Mouse (Mus musculus): ENCODE measurements around the gene Ndc80.
A peak's percentile ranks its signal among the peaks of the same experiment; 100 is the strongest.
"Not testable (repeated sequence)": the region's sequence is repeated elsewhere in the genome, so short reads cannot be mapped to it uniquely, and the experiment has no call there.

The Ndc80 gene

DNA sequence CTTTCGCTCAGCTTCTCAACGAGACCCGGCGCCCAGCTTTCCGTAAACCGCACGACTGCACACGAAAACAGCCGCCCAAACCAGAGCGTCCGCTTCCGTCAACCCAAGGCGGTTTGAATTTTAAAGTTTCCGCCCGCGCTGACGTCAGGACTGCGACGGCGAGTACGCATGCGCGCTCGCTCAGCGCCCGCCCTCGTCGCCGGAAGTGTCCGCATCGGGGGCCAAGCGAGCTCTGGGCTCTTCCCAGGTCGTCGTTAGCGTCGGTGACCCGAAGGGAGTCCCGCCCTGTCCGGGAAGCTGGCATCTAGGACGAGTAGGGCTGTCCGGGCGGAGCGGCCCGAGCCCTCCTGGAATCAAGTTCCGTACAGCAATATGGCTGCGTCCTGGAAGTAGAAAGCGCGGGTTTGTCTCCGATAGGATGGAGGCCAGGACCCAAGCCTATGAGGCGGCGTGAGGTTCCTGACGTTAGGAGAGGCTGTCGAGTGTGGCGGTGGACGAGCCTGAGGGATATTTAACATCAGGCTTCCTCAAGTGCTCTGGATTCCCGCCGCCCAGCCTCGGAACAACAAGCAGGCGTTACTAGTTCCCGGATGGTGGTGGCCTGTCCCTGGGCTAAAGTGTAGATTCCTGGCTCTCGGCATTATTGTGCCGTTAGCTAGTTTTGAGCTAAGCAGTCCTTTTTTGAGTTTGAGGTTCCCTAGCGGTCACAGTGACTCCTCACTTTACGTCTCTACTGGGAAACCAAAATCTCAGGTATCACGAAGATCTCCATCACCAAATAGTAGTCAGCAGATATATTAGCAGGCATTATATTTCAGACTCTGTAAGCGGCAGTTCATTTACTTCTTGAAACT is at the start of gene Ndc80:
Gene Ndc80 (minus strand): TSS at position 147 of the 854 bp plus-strand sequence.
- DNase-seq (ENCODE audit: low spot score), result peak; percentile 97

- DNase-seq (ENCODE audit: low spot score), result peak; percentile 73
Measured at GRCm38 (mm10) chr17:71561631-71562030, 35.0 kb upstream of the Ndc80 start.

DNA sequence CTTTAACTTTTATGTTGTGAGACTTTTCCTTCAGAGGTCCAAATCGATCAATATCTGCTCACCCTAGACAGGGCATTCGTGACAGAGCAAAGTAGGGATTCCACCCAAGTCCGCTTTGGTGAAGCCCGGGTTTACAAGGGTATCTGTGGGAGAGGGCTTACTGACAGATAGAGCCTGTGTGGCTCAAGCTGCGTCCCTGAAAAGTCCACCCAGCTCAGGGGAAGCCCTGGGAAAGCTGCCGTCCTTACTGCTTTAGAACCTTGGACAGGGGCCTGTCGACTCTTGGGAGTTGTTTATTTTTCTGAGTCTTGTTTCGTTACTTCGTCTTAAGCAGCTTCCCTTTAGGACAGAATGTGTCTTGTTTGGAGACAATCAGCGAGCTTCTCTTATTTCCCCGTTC is 26.2 kb upstream of the Ndc80 start:
- DNase-seq (ENCODE audit: low spot score), result peak; percentile 38

DNA sequence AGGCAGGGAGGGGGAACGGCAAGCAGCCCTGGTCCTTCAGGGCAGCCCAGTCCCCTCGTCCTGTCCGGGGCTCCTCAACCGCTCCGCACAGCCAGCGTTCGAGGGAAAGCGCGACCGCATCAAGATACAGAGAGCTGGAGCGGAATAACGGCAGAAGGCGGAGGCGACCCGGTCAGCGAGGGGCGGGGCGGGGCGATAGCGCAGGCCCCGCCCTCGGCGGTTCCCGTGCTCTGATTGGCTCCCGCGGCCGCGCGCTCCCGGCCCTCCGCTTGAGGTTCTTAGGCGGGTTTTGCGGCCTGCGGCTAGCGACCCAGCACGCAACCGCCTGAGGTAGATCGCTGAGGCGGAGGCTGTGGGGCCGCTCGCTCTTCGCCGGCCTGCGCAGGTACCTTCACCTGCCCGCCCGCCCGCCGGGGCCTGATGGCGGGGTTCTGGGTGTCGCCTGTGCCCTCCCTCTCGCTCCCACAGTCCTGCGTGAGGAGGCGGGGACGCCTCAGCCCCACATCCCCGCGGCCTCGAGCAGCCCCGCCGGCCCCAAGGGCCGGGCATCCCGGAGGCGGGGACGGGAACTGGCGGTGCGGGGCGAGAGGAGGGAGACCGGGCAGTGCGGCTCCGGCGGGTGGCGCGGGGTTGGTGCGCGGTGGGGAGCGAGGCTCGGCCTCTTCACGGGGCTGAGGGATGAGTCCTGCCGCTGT is 25.2 kb upstream of the Ndc80 start, which contains the start of gene Spdya:
Gene Spdya (plus strand): TSS at position 305 of the 695 bp plus-strand sequence.
- DNase-seq (ENCODE audit: low spot score), result peak; percentile 95

- no peak for DNase-seq (ENCODE audit: low spot score)
Measured at GRCm38 (mm10) chr17:71551350-71551749, 24.7 kb upstream of the Ndc80 start.

DNA sequence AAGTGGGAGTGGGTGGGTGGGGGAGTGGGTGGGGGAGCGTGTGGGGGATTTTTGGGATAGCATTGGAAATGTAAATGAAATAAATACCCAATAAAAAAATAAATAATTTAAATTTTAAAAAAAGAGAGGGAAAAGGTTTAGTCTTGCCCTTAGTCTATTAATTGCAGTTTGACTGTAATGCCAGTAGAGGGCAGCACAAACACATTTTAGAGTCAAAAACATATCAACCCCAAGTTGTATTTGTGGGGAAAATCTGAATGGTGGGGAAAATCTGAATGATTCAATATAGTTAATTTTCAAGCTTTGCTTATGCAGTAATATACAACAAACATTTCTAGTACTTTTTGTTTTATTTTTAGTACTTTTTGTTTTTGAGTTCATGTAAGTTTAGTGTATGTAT is 21.9 kb upstream of the Ndc80 start:
- peak; percentile 73 for DNase-seq (ENCODE audit: low spot score)

- no peak for DNase-seq (ENCODE audit: low spot score)
Measured at GRCm38 (mm10) chr17:71537164-71537563, 10.5 kb upstream of the Ndc80 start.

DNA sequence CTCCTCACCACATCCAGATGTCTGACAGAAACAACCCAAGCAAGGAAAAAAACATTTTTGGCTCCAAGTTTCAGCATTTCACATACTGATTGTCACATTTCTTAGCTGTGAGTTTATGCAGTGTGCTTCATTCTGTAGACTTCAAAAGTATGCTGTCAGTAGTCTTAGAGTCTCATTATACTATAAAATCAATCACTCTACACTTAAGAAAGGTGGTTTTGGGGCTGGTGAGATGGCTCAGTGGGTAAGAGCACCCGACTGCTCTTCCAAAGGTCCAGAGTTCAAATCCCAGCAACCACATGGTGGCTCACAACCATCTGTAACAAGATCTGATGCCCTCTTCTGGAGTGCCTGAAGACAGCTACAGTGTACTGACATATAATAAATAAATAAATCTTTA is 8.9 kb upstream of the Ndc80 start:
- not testable (repeated sequence) for DNase-seq (ENCODE audit: low spot score)

DNA sequence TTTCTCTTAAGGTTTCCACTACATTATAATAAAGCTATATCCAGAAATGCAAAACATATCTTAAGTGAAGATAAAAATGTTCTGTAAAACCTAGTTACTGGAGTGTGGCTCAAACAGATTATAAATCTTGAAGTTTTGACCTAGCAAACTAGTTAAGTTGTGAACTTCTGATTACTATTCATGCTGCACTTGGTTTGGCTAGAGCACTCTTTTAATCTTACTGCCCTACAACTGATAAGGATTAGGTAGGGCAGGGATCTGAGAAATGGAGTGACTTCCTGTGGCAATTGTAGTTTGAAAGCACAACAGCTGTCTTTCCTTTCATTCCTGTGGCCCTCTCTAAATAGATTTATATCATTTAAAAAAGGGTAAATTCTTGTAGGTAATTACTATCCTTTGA is 1.4 kb upstream of the Ndc80 start:
- no peak for DNase-seq (ENCODE audit: low spot score)

GRCm38 (mm10) chr17:71526302-71526708 is 352 bp downstream of the Ndc80 start:
- no peak for DNase-seq (ENCODE audit: low spot score)

GRCm38 (mm10) chr17:71510297-71510696 is 16.4 kb downstream of the Ndc80 start:
- no peak for DNase-seq (ENCODE audit: low spot score)

DNA sequence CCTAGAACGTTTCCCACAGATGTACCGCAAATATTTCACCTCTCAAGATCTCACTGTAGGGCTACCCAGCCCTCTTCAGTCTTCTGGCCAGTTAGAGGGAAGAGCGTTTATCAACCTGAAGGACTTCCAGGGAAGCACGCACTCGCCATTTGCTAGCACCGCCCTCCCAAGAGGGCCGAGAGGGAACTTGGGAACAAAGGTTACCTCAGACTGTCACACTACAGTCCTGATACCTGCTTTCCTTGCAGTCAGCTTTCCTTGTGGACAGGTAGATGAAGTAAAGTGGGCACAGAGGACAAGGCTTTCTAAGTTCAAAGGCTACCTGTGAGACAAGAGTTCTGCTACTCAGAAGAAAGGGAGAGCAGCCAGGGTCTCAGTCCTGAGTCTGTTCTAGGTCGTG is 19.8 kb downstream of the Ndc80 start:
- no peak for DNase-seq (ENCODE audit: low spot score)

GRCm38 (mm10) chr17:71495784-71496183 is 30.9 kb downstream of the Ndc80 start:
- no peak for DNase-seq (ENCODE audit: low spot score)

DNA sequence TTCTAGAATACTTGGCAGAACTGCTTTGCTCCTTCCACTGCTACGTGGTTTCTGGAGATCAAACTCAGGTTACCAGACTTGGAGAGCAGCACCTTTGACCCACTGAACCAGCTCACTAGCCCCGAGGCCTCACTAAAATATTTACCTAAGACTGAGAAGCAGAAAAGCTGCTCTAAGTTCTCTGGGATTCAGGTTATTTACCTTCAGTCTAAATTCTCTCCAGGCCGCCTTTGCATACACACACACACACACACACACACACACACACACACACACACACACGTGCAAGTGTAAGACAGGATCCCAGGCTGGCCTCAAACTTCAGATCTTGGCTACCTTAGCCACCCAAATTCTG is 35.3 kb downstream of the Ndc80 start:
- no peak for DNase-seq (ENCODE audit: low spot score)

- no peak for DNase-seq (ENCODE audit: low spot score)
Measured at GRCm38 (mm10) chr17:71490666-71491331, 35.9 kb downstream of the Ndc80 start.

GRCm38 (mm10) chr17:71489703-71490461 is 36.8 kb downstream of the Ndc80 start:
- DNase-seq (ENCODE audit: low spot score), result no peak

DNA sequence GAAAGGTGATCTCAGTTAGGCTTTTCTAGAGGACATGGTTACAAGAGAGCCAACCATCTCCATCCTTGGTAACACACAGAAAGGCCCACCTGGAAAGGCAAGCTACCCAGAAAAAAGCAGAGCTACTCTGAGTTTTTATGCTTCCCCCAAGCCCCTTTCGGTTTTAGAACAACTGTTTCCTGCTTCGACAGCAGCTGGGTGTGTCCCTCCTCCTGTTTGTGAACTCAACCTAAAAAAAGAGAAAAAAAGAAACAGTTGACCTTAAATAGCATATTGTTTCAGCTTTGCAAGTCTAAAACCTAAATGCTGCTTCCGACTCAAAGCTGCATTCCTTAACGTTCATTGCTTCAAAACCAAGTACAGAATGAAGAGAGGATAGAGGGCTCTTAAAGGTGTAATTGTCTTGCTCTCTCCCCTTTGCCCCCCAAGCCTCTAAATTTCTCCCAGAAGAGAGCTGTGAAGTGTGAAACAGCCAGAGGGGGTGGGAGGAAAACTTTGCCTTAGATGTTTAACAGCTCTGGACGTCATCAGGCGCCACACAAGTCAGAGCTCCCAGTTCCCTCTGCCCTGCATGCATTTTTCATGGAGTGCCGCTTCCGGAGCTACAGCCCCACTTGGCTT is 40.3 kb downstream of the Ndc80 start:
- DNase-seq (ENCODE audit: low spot score), result no peak

DNA sequence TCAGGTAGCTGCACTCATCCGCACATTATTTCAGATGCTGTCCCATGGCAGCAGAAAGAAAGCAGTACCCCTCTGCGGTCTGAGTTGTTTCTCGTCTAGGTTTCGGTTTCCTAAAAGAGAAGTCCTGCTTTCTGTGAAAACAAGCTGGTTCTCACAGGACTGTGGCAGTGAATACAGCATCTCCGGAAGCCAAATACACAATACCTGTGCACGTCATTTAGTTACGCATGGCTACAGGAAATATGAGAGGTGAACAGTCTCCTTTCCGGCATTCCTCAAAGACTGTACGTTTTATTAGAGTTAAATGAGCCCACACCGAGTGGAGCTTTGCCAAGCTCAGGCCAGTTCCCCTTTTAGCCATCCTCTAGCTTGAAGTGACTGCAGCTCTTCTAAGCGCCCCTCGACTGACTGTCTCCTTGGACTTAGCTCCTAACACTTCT is 40.8 kb downstream of the Ndc80 start:
- DNase-seq (ENCODE audit: low spot score), result no peak

GRCm38 (mm10) chr17:71484711-71485110 is 41.9 kb downstream of the Ndc80 start:
- no peak for DNase-seq (ENCODE audit: low spot score)

GRCm38 (mm10) chr17:71483418-71484060 is 43.1 kb downstream of the Ndc80 start:
- DNase-seq (ENCODE audit: low spot score), result no peak

DNA sequence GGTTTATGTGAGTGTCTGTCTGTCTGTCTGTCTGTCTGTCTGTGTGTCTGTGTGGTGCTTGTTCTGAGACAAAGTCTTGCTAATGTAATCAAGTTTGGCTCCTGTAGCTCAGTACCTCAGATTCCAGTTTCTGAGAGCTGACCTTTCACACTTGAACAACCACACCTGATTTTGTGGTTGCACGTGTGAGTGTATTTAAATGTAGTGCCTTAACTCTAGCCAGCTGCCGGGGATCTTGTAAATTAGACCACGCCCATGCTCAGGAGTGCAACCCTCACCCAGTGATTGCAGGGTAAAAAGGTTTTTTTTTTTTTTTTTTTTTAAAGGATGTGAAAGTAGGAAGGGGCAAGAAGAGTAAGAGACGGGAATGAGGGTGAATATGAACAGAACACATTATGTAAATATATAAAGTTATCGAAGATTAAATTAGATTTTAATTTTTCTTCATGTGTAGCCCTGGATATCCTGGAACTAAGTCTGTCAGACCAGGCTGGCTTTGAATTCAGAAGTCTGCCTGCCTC is 47.2 kb downstream of the Ndc80 start:
- DNase-seq (ENCODE audit: low spot score), result no peak

All from retina, embryonic 14.5 days (tissue).